Mouse (Mus musculus) macrophage (primary cell): ENCODE data around the gene Col4a2. TPM values are rescaled to one million over a fixed set of nuclear protein-coding genes. Genes with fewer than 3 reads are reported as not detected.

Source experiments
- H3K27ac ChIP-seq: fragments of 350-480 bp; formaldehyde crosslinking; 2 replicates; pipeline ENCODE4 v1.9.0; 2021
- H3K36me3 ChIP-seq: fragments of 350-480 bp; formaldehyde crosslinking; 2 replicates; pipeline ENCODE4 v1.9.0; 2021; ENCODE audit errors: inconsistent target
- H3K4me3 ChIP-seq: fragments of 350-480 bp; formaldehyde crosslinking; 2 replicates; pipeline ENCODE4 v1.9.0; 2021; ENCODE audit errors: inconsistent target
- H3K79me2 ChIP-seq: fragments of 350-480 bp; formaldehyde crosslinking; 2 replicates; pipeline ENCODE4 v1.9.0; 2021; ENCODE audit errors: inconsistent target
- WGBS: methylation state at CpG from one replicate; pipeline ENCODE4 v1.1.7; 2026; ENCODE audit warnings: inconsistent platforms; ENCODE audit not compliant: missing documents; 5-methylcytosine and 5-hydroxymethylcytosine counted together
- polyA plus RNA-seq: library from polyadenylated mRNA; stranded (reverse); fragments of 250-400 nt; gene quantifications from 3 replicates; pipeline ENCODE4 v1.2.4, GENCODE M21; 2018; ENCODE audit warnings: inconsistent platforms

The Col4a2 gene
- polyA plus RNA-seq, 1 experiment from 2014 or later: 0.19 TPM

- H3K27ac ChIP-seq: no peak overlapping the region
- WGBS: 99% methylated on average over 9 of the region's 9 CpGs
- no peaks in the 10 kb centered on the region for H3K36me3 ChIP-seq
- no peak overlapping the region for H3K4me3 ChIP-seq
- H3K79me2 ChIP-seq: no peaks in the 10 kb centered on the region
Observed at GRCm38 (mm10) chr8:11443611-11444010, 131.0 kb downstream of the Col4a2 start.

GRCm38 (mm10) chr8:11444216-11444615 lies 131.6 kb downstream of the Col4a2 start:
- Histone ChIP-seq H3K27ac (no peak overlapping the region), H3K36me3 (no peaks in the 10 kb centered on the region), H3K79me2 (no peaks in the 10 kb centered on the region), H3K4me3 (no peak overlapping the region)
- 90% methylated on average over 7 of the region's 7 CpGs for WGBS

- no peaks in the 10 kb centered on the region for H3K36me3 ChIP-seq
- H3K27ac ChIP-seq: no peak overlapping the region
- 94% methylated on average over 12 of the region's 13 CpGs for WGBS
- H3K4me3 ChIP-seq: no peak overlapping the region
- H3K79me2 ChIP-seq: peaks cover under 1% of the 10 kb centered on the region; the same call in 1 of the 2 replicates
Observed at GRCm38 (mm10) chr8:11445790-11446189, 133.2 kb downstream of the Col4a2 start.

GRCm38 (mm10) chr8:11447910-11448570 lies 135.4 kb downstream of the Col4a2 start:
- H3K4me3 ChIP-seq: no peak overlapping the region
- no peaks in the 10 kb centered on the region for H3K36me3 ChIP-seq
- no peak overlapping the region for H3K27ac ChIP-seq
- H3K79me2 ChIP-seq: peaks cover 10% of the 10 kb centered on the region; the same call in 1 of the 2 replicates
- 92% methylated on average over 23 of the region's 23 CpGs for WGBS

GRCm38 (mm10) chr8:11450184-11451113 lies 137.8 kb downstream of the Col4a2 start:
- 62% methylated on average over 8 of the region's 8 CpGs for WGBS
- Histone ChIP-seq H3K79me2 (peaks cover 32% of the 10 kb centered on the region; the same call in 1 of the 2 replicates), H3K27ac (peak overlapping the region; percentile 77; the same call in 1 of the 2 replicates), H3K4me3 (no peak overlapping the region), H3K36me3 (0 out of 2 replicates have a peak, but pooled peaks cover 6% of the 10 kb centered on the region)

- H3K4me3 ChIP-seq: no peak overlapping the region
- WGBS: 86% methylated on average over 1 of the region's 1 CpGs
- 0 out of 2 replicates have a peak, but pooled peaks cover 6% of the 10 kb centered on the region for H3K36me3 ChIP-seq
Observed at GRCm38 (mm10) chr8:11452152-11452551, 139.5 kb downstream of the Col4a2 start.

GRCm38 (mm10) chr8:11452559-11452958 lies 140.0 kb downstream of the Col4a2 start:
- Histone ChIP-seq H3K27ac (peak overlapping the region; percentile 77), H3K4me3 (no peak overlapping the region), H3K79me2 (peaks cover 53% of the 10 kb centered on the region), H3K36me3 (0 out of 2 replicates have a peak, but pooled peaks cover 6% of the 10 kb centered on the region)
- WGBS: 6% methylated on average over 3 of the region's 3 CpGs

More at GRCm38 (mm10) chr8:11452152-11452551, 139.5 kb downstream of the Col4a2 start:
- Histone ChIP-seq H3K27ac (peak overlapping the region; percentile 77), H3K79me2 (peaks cover 49% of the 10 kb centered on the region; the same call in 1 of the 2 replicates)

- Histone ChIP-seq H3K4me3 (no peak overlapping the region), H3K27ac (peak overlapping the region; percentile 77)
- 21% methylated on average over 4 of the region's 4 CpGs for WGBS
Observed at GRCm38 (mm10) chr8:11452974-11453373, 140.4 kb downstream of the Col4a2 start.

GRCm38 (mm10) chr8:11454228-11454627 lies 141.6 kb downstream of the Col4a2 start:
- WGBS: 93% methylated on average over 12 of the region's 12 CpGs
- Histone ChIP-seq H3K27ac (no peak overlapping the region), H3K36me3 (0 out of 2 replicates have a peak, but pooled peaks cover 6% of the 10 kb centered on the region), H3K4me3 (no peak overlapping the region), H3K79me2 (peaks cover 70% of the 10 kb centered on the region)

More at GRCm38 (mm10) chr8:11452974-11453373, 140.4 kb downstream of the Col4a2 start:
- Histone ChIP-seq H3K79me2 (peaks cover 57% of the 10 kb centered on the region), H3K36me3 (0 out of 2 replicates have a peak, but pooled peaks cover 6% of the 10 kb centered on the region)

GRCm38 (mm10) chr8:11457278-11457677 lies 144.7 kb downstream of the Col4a2 start:
- H3K36me3 ChIP-seq: 0 out of 2 replicates have a peak, but pooled peaks cover 6% of the 10 kb centered on the region
- peaks cover 90% of the 10 kb centered on the region for H3K79me2 ChIP-seq
- H3K4me3 ChIP-seq: no peak overlapping the region
- H3K27ac ChIP-seq: no peak overlapping the region
- 90% methylated on average over 3 of the region's 3 CpGs for WGBS

- 65% methylated on average over 11 of the region's 12 CpGs for WGBS
- Histone ChIP-seq H3K36me3 (0 out of 2 replicates have a peak, but pooled peaks cover 6% of the 10 kb centered on the region), H3K27ac (0 out of 2 replicates have a peak overlapping the region, but pooled peaks have one; percentile 7), H3K4me3 (no peak overlapping the region), H3K79me2 (peaks cover 99% of the 10 kb centered on the region)
Observed at GRCm38 (mm10) chr8:11457981-11458836, 145.6 kb downstream of the Col4a2 start.

GRCm38 (mm10) chr8:11459016-11459415 lies 146.4 kb downstream of the Col4a2 start:
- H3K4me3 ChIP-seq: no peak overlapping the region
- H3K27ac ChIP-seq: peak overlapping the region; percentile 7; the same call in 1 of the 2 replicates
- H3K79me2 ChIP-seq: peaks cover 94% of the 10 kb centered on the region
- 0 out of 2 replicates have a peak, but pooled peaks cover 3% of the 10 kb centered on the region for H3K36me3 ChIP-seq
- WGBS: 91% methylated on average over 5 of the region's 5 CpGs

GRCm38 (mm10) chr8:11460934-11461333 lies 148.3 kb downstream of the Col4a2 start:
- Histone ChIP-seq H3K79me2 (peaks cover 85% of the 10 kb centered on the region), H3K4me3 (no peak overlapping the region), H3K27ac (peak overlapping the region; percentile 96), H3K36me3 (no peaks in the 10 kb centered on the region)
- WGBS: 17% methylated on average over 2 of the region's 2 CpGs

GRCm38 (mm10) chr8:11461847-11462246 lies 149.2 kb downstream of the Col4a2 start:
- H3K79me2 ChIP-seq: peaks cover 85% of the 10 kb centered on the region
- 83% methylated on average over 2 of the region's 2 CpGs for WGBS
- H3K4me3 ChIP-seq: no peak overlapping the region
- no peaks in the 10 kb centered on the region for H3K36me3 ChIP-seq
- H3K27ac ChIP-seq: peak overlapping the region; percentile 96
